Mouse (Mus musculus) T-helper 2 cell (primary cell): Measurements from ENCODE around the gene Lrp5.

Experiments used
- in situ Hi-C: fragments of 300-600 bp; cut with MboI, MseI; formaldehyde crosslinking; loops from one replicate; pipeline ENCODE4 v1.15.1; 2025; ENCODE audit warnings: high pct_unique_total_duplicates

The Lrp5 gene

GRCm38 (mm10) chr19:3695976-3696375, 9.6 kb upstream of the Lrp5 start:
- in situ Hi-C loops = no loop called here

DNA sequence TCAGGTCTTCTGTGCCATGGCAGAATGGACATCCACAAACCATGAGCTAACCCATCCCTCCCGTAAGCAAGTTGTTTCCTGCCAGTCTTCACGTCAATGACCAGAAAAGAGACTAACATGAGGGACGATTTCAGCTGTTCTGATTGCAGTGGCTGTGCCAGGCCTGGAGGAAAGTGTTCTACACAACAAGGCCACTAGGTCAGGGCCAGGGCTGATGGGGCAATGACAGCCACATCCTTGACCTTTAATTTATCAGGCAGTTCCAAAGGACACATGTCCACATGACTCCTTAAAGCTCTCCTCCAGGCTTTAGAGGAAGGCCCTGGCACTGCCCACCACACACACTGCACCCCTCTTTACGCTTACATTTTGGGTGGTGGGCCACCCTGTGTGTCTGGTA, 9.1 kb upstream of the Lrp5 start:
- in situ Hi-C loops = no loop called here

- in situ Hi-C loops = no loop called here
Observed at GRCm38 (mm10) chr19:3695006-3695405, 8.6 kb upstream of the Lrp5 start.

DNA sequence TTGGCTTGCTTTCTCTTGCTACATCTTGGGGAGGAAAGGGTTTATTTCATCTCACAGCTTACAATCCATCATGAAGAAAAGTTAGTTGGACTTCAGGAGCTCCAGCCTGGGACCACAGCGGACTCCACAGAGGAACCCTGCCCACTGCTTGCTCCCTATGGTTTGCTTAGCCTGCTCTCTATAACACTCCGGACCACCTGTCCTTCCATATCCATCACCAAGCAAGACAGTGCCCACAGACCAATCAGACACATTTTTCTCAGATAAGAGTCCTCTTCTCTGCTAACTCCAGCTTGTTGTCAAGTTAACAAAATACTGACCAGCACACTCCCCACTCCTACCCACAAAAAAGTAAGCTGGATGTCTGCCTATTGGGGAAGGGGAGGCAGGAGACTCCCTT, 8.1 kb upstream of the Lrp5 start:
- in situ Hi-C loops = no loop called here

DNA sequence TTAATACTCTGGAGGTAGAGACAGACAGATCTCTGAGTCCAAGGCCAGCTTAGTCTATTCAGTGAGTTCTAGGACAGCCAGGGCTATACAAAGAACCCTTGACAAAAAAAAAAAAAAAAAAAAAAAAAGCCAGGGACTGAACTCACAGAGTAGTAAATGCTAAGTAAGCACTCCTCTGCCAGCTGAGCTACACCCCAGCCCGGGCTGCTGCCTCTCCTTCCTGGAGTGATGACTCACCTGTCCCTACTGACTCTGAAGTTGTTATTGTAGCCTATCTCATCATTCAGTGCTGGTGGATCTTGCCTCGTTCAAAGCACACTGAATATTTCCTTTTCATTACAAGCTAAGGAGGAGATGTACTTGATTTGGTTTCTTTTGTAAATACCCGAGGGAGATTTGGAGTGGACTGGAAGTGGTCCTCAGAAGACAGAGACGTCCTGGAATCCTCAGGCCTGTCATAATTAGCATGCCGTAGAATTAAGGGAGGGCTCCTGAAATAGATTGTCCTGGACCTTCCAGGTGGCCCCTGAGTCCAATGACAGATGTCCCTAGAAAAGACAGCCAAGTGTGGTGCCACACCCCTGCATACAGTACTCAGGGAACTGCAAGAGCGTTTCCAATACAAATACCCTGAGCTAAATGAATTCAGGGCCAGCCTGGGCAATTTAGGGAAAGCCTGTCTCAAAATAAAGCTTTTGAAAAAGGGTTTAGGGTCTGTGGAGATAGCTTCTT, 6.2 kb upstream of the Lrp5 start:
- in situ Hi-C loops = no loop called here

DNA sequence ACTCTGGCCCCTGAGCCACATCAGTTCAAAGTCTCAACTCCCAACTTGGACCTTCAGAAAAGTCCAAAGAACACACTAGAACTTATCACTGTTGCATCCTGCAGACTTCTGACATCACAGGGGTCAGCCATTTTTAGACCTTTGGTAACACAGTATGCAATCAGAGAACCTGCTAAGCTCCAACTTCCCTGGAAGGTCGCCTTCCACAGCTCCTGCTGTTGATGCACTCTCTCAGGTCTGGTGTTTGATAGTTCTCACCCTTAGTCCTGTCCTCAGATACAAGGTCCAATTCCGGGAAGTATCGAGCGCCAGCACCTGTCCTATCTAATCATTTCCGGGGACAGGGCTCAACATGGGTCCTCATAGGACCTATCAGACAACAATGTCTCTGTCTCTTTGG, 5.0 kb upstream of the Lrp5 start:
- in situ Hi-C loops = no loop called here

GRCm38 (mm10) chr19:3687676-3688171, 1.4 kb upstream of the Lrp5 start:
- in situ Hi-C loops = no loop called here

GRCm38 (mm10) chr19:3685611-3686214, 651 bp downstream of the Lrp5 start:
- in situ Hi-C loops = no loop called here

DNA sequence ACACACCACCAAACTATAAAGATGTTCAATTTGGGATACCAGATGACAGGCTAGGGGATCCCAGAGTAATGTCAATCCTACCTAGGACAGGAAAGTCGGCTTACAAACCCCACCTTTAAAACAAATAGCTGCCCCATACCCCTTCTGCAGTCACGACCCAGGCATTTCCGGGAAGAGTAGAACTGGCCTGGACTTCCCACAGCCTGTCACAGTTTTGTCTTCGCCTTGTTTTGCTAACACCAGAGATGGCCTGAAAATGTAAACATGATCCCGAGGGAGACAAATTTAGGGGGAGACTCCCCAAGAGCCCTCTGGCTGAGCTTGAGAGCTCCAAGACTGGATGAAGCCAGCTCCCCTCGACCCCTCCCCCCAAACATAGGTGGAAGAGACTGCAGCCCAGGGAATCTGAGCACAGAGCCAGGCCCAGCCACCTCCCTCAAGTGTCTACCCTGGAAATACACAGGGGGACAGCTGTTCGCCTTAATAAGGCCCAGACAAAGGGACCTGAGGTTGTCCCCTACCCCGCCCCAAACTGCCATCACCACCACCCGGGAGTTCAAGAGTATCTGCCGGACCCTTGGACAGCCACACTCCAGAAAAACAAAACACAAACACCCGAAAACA, 1.3 kb downstream of the Lrp5 start:
- in situ Hi-C loops = no loop called here

GRCm38 (mm10) chr19:3684414-3684813, 1.9 kb downstream of the Lrp5 start:
- in situ Hi-C loops = no loop called here

DNA sequence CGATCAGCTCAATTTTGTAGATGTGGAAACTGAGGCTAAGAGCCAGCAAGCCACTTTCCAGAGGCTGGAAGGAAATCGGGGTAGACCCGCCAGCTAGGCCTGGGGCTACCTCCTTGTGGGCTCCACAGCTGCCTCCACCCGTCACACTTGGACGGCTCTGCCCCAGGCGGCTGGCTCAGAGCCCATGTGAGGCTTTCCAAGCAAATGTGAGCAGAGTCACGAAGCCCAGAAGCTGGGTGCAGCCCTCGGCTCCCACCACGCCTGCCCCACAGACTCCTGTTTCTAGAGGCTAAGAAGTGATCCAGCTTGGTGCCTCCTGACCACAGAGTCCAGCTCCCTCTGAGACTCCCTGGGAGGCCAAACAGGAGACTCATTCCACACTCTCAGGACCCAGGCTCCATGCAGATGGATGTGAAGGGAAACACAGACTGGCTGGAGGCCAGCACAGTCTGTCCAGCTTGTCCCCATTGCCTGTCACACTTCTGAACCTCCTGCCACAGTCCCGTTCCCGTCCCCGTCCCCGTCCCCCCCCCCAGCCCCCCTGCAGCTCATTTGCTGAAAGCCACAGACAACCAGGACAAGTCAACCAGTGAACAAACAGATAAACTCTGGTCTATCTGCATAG, 4.9 kb downstream of the Lrp5 start:
- in situ Hi-C loops = no loop called here

DNA sequence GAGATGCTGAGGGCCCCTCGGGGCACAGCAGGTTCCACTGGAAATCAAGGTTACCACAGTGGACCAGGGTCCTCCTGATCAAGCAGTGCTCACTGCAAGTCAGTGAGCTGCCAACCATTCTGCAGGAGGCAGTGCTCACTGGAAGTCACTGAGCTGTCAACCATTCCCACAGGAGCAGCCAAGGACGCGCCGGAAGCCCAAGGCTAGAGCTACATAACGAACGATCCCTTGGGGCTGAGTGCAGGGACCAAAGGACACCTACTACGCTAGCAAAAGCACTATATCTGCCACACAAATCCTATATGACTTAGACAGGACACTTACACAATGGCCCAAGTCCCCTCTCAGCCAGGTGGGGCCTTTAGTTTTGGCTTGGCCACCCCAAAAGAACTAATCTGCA, 5.6 kb downstream of the Lrp5 start:
- in situ Hi-C loops = no loop called here

DNA sequence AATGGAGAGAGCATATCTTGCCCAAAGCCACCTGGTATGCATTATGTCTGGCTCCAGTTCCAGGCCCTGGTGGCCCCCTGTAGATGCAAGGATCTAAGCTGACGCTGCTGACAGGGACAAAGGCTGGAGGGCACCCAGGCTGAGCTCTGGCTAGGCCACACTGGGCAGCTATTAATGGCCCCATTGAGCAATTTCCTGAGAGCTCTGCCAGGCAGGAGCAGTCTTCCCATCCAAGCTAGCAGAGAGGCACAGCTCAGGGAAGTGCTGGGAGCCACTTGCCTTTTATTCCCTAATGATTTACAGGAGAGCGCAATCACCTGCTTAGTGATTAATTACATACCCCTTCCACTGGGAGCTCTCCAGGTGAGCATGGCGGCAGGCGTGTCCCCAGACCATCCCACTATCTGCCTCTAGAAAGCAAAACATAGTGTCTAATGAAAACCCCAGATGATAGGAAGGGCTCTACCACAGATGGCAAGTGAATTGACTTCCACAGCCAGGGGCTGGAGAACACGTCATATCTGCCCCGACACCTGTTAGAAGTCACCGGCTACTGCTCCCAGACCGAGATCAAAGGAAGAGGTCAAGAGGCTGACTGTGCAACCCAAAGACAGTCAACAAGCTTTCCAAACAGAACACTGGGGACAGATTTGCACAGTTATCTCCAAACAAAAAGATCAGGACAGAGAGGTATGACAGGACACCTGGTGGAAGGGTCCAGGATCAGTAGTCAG, 12.1 kb downstream of the Lrp5 start:
- in situ Hi-C loops = no loop called here

DNA sequence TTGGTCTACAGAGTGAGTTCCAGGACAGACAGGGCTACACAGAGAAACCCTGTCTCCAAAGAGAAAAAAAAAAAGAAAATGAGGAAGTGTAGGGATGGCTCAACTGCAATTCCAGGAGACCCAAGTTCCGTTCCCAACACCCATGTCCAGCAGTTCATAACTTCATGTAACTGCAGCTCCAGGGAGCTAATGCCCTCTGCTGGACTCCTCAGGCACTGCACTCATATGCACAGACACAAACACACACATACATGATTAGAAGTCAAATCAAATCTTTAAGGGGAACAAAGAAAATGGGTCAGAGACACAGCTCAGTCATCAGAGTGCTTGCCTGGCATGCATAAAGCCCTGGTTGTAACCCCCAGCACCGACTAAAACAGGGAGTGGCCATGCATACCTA, 13.2 kb downstream of the Lrp5 start:
- in situ Hi-C loops = no loop called here

- in situ Hi-C loops = no loop called here
Observed at GRCm38 (mm10) chr19:3669100-3669499, 17.3 kb downstream of the Lrp5 start.

- in situ Hi-C loops = no loop called here
Observed at GRCm38 (mm10) chr19:3668551-3668950, 17.8 kb downstream of the Lrp5 start.

- in situ Hi-C loops = no loop called here
Observed at GRCm38 (mm10) chr19:3667979-3668378, 18.4 kb downstream of the Lrp5 start.

DNA sequence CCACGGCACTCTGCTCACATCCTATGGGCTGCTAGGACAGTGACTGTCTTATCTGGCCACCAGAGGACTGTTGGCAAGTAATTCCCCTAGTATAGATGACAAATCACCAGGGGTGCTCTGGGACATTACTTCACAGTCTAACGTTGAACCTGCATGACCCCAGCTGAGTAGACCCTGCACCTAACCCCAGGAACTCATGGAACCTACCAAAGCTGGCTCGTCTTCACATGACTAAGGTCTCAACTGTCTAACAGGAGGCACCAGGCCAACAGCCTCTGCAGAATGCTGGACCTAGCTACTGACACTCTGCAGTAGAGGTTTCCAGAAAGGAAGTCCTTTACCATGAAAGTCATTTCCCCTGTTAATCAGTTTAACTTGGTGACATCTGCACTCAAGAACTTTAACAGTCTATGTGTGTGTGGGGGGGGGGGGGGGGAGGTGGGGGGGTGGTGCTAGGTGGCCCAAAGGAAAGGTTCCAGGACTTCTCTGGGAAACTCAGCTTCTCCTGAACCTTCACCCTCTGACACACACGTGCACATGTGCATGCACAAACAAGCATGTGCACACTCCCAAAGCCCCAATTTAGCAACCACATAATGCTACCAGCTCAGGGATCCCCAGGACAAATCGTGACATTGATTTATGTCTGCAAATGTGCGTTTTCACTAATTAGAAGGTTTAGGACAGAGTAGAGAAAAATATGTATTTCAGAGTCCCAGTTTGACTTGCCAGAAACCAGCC, 19.0 kb downstream of the Lrp5 start:
- in situ Hi-C loops = no loop called here

GRCm38 (mm10) chr19:3666632-3667031, 19.7 kb downstream of the Lrp5 start:
- in situ Hi-C loops = no loop called here

DNA sequence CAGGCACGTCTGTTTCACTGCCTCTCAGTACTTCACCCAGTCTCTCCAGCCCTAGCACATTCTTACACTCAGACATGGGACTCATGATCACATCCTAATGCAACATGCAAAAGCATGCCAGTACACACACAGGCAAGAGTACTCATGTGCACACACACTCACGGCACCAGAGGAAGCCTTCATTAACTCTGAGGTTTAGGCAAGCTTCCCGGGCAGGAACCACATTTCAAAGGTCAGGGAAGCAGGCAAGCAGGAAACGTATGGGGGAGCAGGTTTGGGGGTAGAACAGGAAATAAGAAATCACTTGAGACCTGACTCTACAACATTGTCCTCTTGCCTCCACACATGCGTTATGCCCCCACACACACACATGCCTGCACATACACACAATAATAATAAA, 20.9 kb downstream of the Lrp5 start:
- in situ Hi-C loops = no loop called here

GRCm38 (mm10) chr19:3657947-3658346, 28.4 kb downstream of the Lrp5 start:
- in situ Hi-C loops = loop anchor here (10.0 kb wide), 1 partner anchor 177 kb away; no protein-coding TSS in a partner anchor
